Comparison of ENCODE assay signal across 8 mouse cellular contexts in genomic region chr14:30653943-30654659, GRCm38 (mm10). TPM values are rescaled to one million over a fixed set of nuclear protein-coding genes. Genes with fewer than 3 reads are reported as not detected.
DNase-seq lines count a peak whose midpoint lies in the region; ATAC-seq and TF ChIP-seq lines count a peak whose summit lies in the region.

Gene Rft1 (plus strand): TSS chr14:30654360.

- peak; percentile 92 for ATAC-seq in forebrain, embryonic 15.5 days (replicated peaks)
- ATAC-seq in neutrophil, adult 5-6 weeks (ENCODE audit: extremely low read depth, insufficient number of reproducible peaks, low FRiP score, poor library complexity, severe bottlenecking): peak; percentile 96

- no peak for TF ChIP-seq CTCF in lung, adult 2 months (IDR thresholded peaks at IDR 0.05; ENCODE audit: insufficient read depth, low read length)

- H3K4me1 ChIP-seq in ES-E14 (ENCODE audit: control insufficient read depth in 2 of 2, insufficient read depth in 2 of 2, low read length in 2 of 2, poor library complexity in 1 of 2): peaks cover 6 to 8% of the 10 kb centered on the region in 2 experiments; a peak in 3 of 4 replicates
- H3K4me1 ChIP-seq in forebrain, embryonic 15.5 days: peaks cover 13% of the 10 kb centered on the region
- peaks cover 5% of the 10 kb centered on the region; the same call in 1 of the 2 replicates for H3K4me1 ChIP-seq in lung, adult 2 months (ENCODE audit: control insufficient read depth, insufficient read depth, low read length)

- in situ Hi-C loops in ES-E14 (cut with MboI; ENCODE audit: low sequenced_read_pairs in 2 of 2, unreplicated experiment in 2 of 2): no loop called here

- peak within 1 kb of the TSS; percentile 90 to 97 for H3K4me3 ChIP-seq in ES-E14 (ENCODE audit: insufficient read depth in 1 of 2, low read depth in 1 of 2, low read length in 2 of 2, poor library complexity in 1 of 2, severe bottlenecking in 1 of 2)
- H3K4me3 ChIP-seq in forebrain, embryonic 15.5 days: peak within 1 kb of the TSS; percentile 86
- H3K4me3 ChIP-seq in lung, adult 2 months (replicated peaks; ENCODE audit: extremely low read depth, low read depth, low read length): peak within 1 kb of the TSS; percentile 78

- DNase-seq in ES-E14 (ENCODE audit: low read depth, low spot score): peak; percentile 91
- peak; percentile 95 for DNase-seq in cerebellum, adult 11-12 months
- DNase-seq in heart, postnatal 25 days (ENCODE audit: low spot score): peak; percentile 95
- DNase-seq in layer of hippocampus, adult 18-20 months (ENCODE audit: low spot score in 2 of 2): peak; percentile 96 to 98
- peak; percentile 99 for DNase-seq in lung, adult 2 months
- DNase-seq in thymus, adult 18-20 months: peak; percentile 93 to 95

- peak; percentile 90 for TF ChIP-seq POLR2A in lung, adult 2 months (IDR thresholded peaks at IDR 0.05; ENCODE audit: borderline replicate concordance, extremely low read depth, low read depth, low read length)

- H3K4me2 ChIP-seq in forebrain, embryonic 15.5 days (replicated peaks): peak within 1 kb of the TSS; percentile 58

- no peaks in the 10 kb centered on the region for H3K27me3 ChIP-seq in forebrain, embryonic 15.5 days

- H3K9ac ChIP-seq in ES-E14 (ENCODE audit: insufficient read depth, low read depth, low read length, poor library complexity, severe bottlenecking): peak within 1 kb of the TSS; percentile 99
- peak within 1 kb of the TSS; percentile 99 for H3K9ac ChIP-seq in forebrain, embryonic 15.5 days (replicated peaks)

- intact Hi-C loops in heart, postnatal 25 days (cut with DNase I): loop anchor here (2.0 kb wide), 1 partner anchor 27 kb away; the partner anchor contains the start of gene Prkcd

- no peaks in the 10 kb centered on the region for H3K9me3 ChIP-seq in ES-E14 (ENCODE audit: control insufficient read depth, insufficient read depth, low read depth, low read length)
- H3K9me3 ChIP-seq in forebrain, embryonic 15.5 days: no peaks in the 10 kb centered on the region

- peaks cover 4% of the 10 kb centered on the region; the same call in 1 of the 2 replicates for H3K36me3 ChIP-seq in ES-E14 (ENCODE audit: control insufficient read depth, insufficient read depth, low read length, poor library complexity, severe bottlenecking)
- H3K36me3 ChIP-seq in forebrain, embryonic 15.5 days: no peaks in the 10 kb centered on the region

- peak within 1 kb of the TSS; percentile 61 for H3K27ac ChIP-seq in ES-E14 (ENCODE audit: insufficient read depth, low read depth, low read length, poor library complexity, severe bottlenecking)
- H3K27ac ChIP-seq in forebrain, embryonic 15.5 days (replicated peaks): peak within 1 kb of the TSS; percentile 85

- WGBS in forebrain, embryonic 15.5 days: 1% methylated on average over 38 of the region's 38 CpGs
- 2% methylated on average over 38 of the region's 38 CpGs for WGBS in lung, adult 2 months

TF ChIP-seq in ES-E14, 5 proteins besides CTCF, POLR2A, EP300 and RAD21:
- TF ChIP-seq HCFC1 (IDR thresholded peaks at IDR 0.05; ENCODE audit: borderline replicate concordance, insufficient read depth, low read length): peak; percentile 81
- TF ChIP-seq MAFK (IDR thresholded peaks at IDR 0.05; ENCODE audit: insufficient read depth, low read depth, low read length): no peak
- no peak for TF ChIP-seq CHD2 (IDR thresholded peaks at IDR 0.05; ENCODE audit: low read depth, low read length)
- no peak for TF ChIP-seq ZC3H11A (IDR thresholded peaks at IDR 0.05; ENCODE audit: borderline replicate concordance, low read depth, low read length)
- peak; percentile 87 for TF ChIP-seq ZNF384 (IDR thresholded peaks at IDR 0.05; ENCODE audit: low read depth, low read length)
TF ChIP-seq in ES-E14: peak in this region for 2.

RNA-seq across cellular contexts. Expression of gene Rft1, which starts in this region (rescaled TPM):
- total RNA-seq in ES-E14 (2012; rRNA removed): 15.7 and 22.4 TPM in 2 replicates
- polyA plus RNA-seq in forebrain, embryonic 15.5 days (2015; fragmentation: Nextera tagmentation; extraction: Ambion mirVana): 8.0 and 9.9 TPM in 2 replicates
- 1 to 10 TPM; 6.8 to 7.9 TPM for total RNA-seq in heart, postnatal 25 days (2021)
- total RNA-seq in layer of hippocampus, adult 18-20 months (2021): 10 to 100 TPM; 10.9 TPM
- 10.1 and 18.7 TPM in 2 replicates for polyA plus RNA-seq in lung, adult 2 months (2012; rRNA removed)
- 13.0 and 13.5 TPM in 2 replicates for total RNA-seq in neutrophil, adult 5-6 weeks (2017)

Comparison
In these comparisons a context has a peak if more than half of its experiments do, and no peak if none do; other contexts are left out.
1. Peak in every context shown above with its lines: DNase-seq, ATAC-seq, H3K4me3 ChIP-seq and H3K27ac ChIP-seq.